Mouse (Mus musculus) right cerebral cortex, postnatal 10 days (tissue): ENCODE results near the gene Snx7.
A peak's percentile ranks its signal among the peaks of the same experiment; 100 is the strongest.

ENCODE experiments used
- DNase-seq, 2 experiments: peaks; one replicate each; pipeline ENCODE4 v3.0.0; 2021; ENCODE audit warnings: low spot score in 2 of 2

The Snx7 gene

GRCm38 (mm10) chr3:117817635-117818034 lies 51.1 kb downstream of the Snx7 start:
- no peak for DNase-seq

- no peak for DNase-seq
Observed at GRCm38 (mm10) chr3:117814218-117814617, 54.5 kb downstream of the Snx7 start.

- DNase-seq: no peak
Observed at GRCm38 (mm10) chr3:117812135-117812534, 56.6 kb downstream of the Snx7 start.

- DNase-seq: no peak
Observed at GRCm38 (mm10) chr3:117805782-117806181, 63.0 kb downstream of the Snx7 start.

GRCm38 (mm10) chr3:117794501-117794900 lies 74.2 kb downstream of the Snx7 start:
- no peak for DNase-seq

- DNase-seq: no peak
Observed at GRCm38 (mm10) chr3:117791951-117792350, 76.8 kb downstream of the Snx7 start.

- no peak for DNase-seq
Observed at GRCm38 (mm10) chr3:117791273-117791672, 77.5 kb downstream of the Snx7 start.

GRCm38 (mm10) chr3:117788800-117789693 lies 79.7 kb downstream of the Snx7 start:
- peak; percentile 73 to 78 for DNase-seq

GRCm38 (mm10) chr3:117787247-117787646 lies 81.5 kb downstream of the Snx7 start:
- DNase-seq: no peak

GRCm38 (mm10) chr3:117752151-117752757 lies 116.5 kb downstream of the Snx7 start:
- peak in 1 of 2 experiments; percentile 23 for DNase-seq

- no peak for DNase-seq
Observed at GRCm38 (mm10) chr3:117751665-117752064, 117.1 kb downstream of the Snx7 start.

- no peak for DNase-seq
Observed at GRCm38 (mm10) chr3:117749256-117749655, 119.5 kb downstream of the Snx7 start.

- no peak for DNase-seq
Observed at GRCm38 (mm10) chr3:117739760-117740159, 129.0 kb downstream of the Snx7 start.

- no peak for DNase-seq
Observed at GRCm38 (mm10) chr3:117732661-117733060, 136.1 kb downstream of the Snx7 start.
